Mouse (Mus musculus) embryonic facial prominence, embryonic 14.5 days (tissue): ENCODE data around the gene Ccdc42. TPM values are rescaled to one million over a fixed set of nuclear protein-coding genes. Genes with fewer than 3 reads are reported as not detected.

Source experiments
- ATAC-seq: fragments of 200-750 bp; cut with Nextera tagmentation; 2 replicates; pipeline ENCODE4 v1.8.0; 2017; ENCODE audit warnings: low read depth, moderate number of reproducible peaks, moderate TSS enrichment
- DNase-seq: peaks from one replicate; pipeline ENCODE4 v3.0.0-alpha.2; 2015; ENCODE audit warnings: low spot score
- H3K27ac ChIP-seq: fragments of 300-500 bp; sonication (generic); replicated peaks from 2 replicates; pipeline ENCODE4 v1.5.1; 2014; ENCODE audit warnings: low read depth, mild to moderate bottlenecking, low read length, moderate library complexity
- H3K27me3 ChIP-seq: fragments of 300-500 bp; sonication (generic); replicated peaks from 2 replicates; pipeline ENCODE4 v1.6.1; 2014; ENCODE audit warnings: low read length; ENCODE audit not compliant: control insufficient read depth, insufficient read depth
- H3K36me3 ChIP-seq: fragments of 300-500 bp; sonication (generic); 2 replicates; pipeline ENCODE4 v1.6.1; 2014; ENCODE audit warnings: low read length, mixed read lengths; ENCODE audit not compliant: control insufficient read depth, insufficient read depth
- H3K4me1 ChIP-seq: fragments of 300-500 bp; sonication (generic); 2 replicates; pipeline ENCODE4 v1.6.1; 2014; ENCODE audit warnings: antibody characterized with exemption, low read length; ENCODE audit not compliant: control insufficient read depth, insufficient read depth
- H3K4me2 ChIP-seq: fragments of 300-500 bp; sonication (generic); 2 replicates; pipeline ENCODE4 v1.6.1; 2014; ENCODE audit warnings: low read depth, mild to moderate bottlenecking, low read length, moderate library complexity, mixed read lengths
- H3K4me3 ChIP-seq: fragments of 300-500 bp; sonication (generic); 2 replicates; pipeline ENCODE4 v1.5.1; 2014; ENCODE audit warnings: low read depth, mild to moderate bottlenecking, low read length
- H3K9ac ChIP-seq: fragments of 300-500 bp; sonication (generic); 2 replicates; pipeline ENCODE4 v1.6.1; 2014; ENCODE audit warnings: low read depth, mild to moderate bottlenecking, low read length, moderate library complexity, mixed read lengths
- H3K9me3 ChIP-seq: fragments of 300-500 bp; sonication (generic); 2 replicates; pipeline ENCODE4 v1.6.1; 2016; ENCODE audit warnings: low read length; ENCODE audit not compliant: control insufficient read depth
- WGBS: fragments of 180-500 bp; shearing (Covaris S2); extraction: QIAGEN DNeasy Blood & Tissue Kit; methylation state at CpG from one replicate; pipeline ENCODE4 v1.1.7; 2014; 5-methylcytosine and 5-hydroxymethylcytosine counted together
- polyA plus RNA-seq: library from polyadenylated mRNA; unstranded; fragments of >200 nt; fragmentation: Nextera tagmentation; extraction: Ambion mirVana; gene quantifications from 2 replicates; pipeline ENCODE4 v1.2.1, GENCODE M21; 2014

Gene Ccdc42
- polyA plus RNA-seq, 1 experiment from 2014 or later = 0.64 TPM

DNA sequence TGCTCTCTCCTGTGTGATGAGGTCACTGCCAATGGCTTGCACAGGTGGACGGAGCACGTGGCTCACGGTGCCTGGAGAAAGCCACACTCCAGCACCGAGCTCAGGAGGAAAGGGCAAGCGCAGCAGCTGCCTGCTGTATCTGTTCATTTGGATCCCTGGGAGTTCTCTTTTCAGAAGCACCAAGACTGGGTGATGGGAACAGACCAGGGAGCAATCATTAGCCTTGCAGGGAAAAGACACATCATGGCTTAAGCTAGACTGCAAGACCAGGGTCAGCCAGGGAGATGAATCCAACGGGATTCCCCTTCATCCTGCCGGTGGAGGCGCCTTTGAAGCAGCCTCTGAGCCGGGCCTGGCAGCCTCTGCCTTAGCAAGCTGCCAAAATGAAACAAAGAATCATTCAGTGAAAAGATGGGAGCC, 7.3 kb upstream of the Ccdc42 start:
- Histone ChIP-seq H3K4me3 (no peak overlapping the region), H3K27ac (no peak overlapping the region), H3K36me3 (no peaks in the 10 kb centered on the region), H3K4me2 (0 out of 2 replicates have a peak overlapping the region, but pooled peaks have one; percentile 10), H3K27me3 (no peaks in the 10 kb centered on the region), H3K9ac (peak overlapping the region; percentile 30; the same call in 1 of the 2 replicates), H3K4me1 (peaks cover 15% of the 10 kb centered on the region), H3K9me3 (no peaks in the 10 kb centered on the region)
- ATAC-seq (no peak), DNase-seq (peak; percentile 67)
- 27% methylated on average over 9 of the region's 9 CpGs for WGBS

GRCm38 (mm10) chr11:68580566-68580965, 6.3 kb upstream of the Ccdc42 start:
- Histone ChIP-seq H3K9ac (no peak overlapping the region), H3K36me3 (no peaks in the 10 kb centered on the region), H3K4me3 (no peak overlapping the region), H3K4me1 (peaks cover 15% of the 10 kb centered on the region), H3K9me3 (no peaks in the 10 kb centered on the region), H3K27ac (no peak overlapping the region; the same call in 1 of the 2 replicates), H3K4me2 (no peak overlapping the region), H3K27me3 (no peaks in the 10 kb centered on the region)
- DNase-seq = peak; percentile 37
- 34% methylated on average over 5 of the region's 6 CpGs for WGBS
- ATAC-seq = no peak

- Histone ChIP-seq H3K4me3 (no peak overlapping the region), H3K27me3 (no peaks in the 10 kb centered on the region), H3K4me2 (no peak overlapping the region), H3K36me3 (no peaks in the 10 kb centered on the region), H3K9me3 (no peaks in the 10 kb centered on the region), H3K4me1 (peaks cover 15% of the 10 kb centered on the region), H3K9ac (no peak overlapping the region), H3K27ac (no peak overlapping the region)
- 74% methylated on average over 13 of the region's 13 CpGs for WGBS
- DNase-seq = peak; percentile 40
- no peak for ATAC-seq
Observed at GRCm38 (mm10) chr11:68583225-68583624, 3.6 kb upstream of the Ccdc42 start.

DNA sequence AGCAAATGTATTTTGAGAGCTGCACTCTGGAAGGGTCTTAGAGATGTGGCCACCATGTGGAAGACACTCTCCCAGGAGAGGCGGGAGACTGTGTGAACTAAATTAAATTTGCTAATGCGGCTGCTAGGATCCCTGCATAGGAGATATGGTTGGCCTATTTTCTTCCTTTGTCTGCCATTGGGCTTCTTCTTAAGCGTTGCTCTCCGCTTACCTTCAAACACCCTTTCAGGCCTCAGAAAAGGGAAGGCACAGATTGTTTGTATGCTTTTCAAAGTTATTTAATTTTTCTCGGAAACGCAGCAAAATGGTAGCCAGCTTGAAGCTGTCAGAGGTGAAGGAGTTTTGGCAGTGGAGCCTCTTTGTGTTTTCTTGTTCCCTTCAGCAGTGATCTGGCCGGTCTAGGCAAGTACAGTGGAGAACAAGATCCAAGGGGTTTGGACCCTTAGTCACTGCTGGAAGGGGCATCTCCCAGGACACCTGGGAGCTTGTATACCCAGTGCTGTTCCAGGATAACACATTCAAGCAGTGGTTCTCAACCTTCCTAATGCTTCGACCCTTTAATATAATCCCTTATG, 2.8 kb upstream of the Ccdc42 start:
- peaks cover 15% of the 10 kb centered on the region for H3K4me1 ChIP-seq
- no peaks in the 10 kb centered on the region for H3K36me3 ChIP-seq
- no peak overlapping the region for H3K4me2 ChIP-seq
- H3K4me3 ChIP-seq = no peak overlapping the region
- no peak for DNase-seq
- no peak overlapping the region for H3K9ac ChIP-seq
- no peaks in the 10 kb centered on the region for H3K27me3 ChIP-seq
- 67% methylated on average over 8 of the region's 8 CpGs for WGBS
- no peaks in the 10 kb centered on the region for H3K9me3 ChIP-seq
- no peak overlapping the region for H3K27ac ChIP-seq
- no peak for ATAC-seq

DNA sequence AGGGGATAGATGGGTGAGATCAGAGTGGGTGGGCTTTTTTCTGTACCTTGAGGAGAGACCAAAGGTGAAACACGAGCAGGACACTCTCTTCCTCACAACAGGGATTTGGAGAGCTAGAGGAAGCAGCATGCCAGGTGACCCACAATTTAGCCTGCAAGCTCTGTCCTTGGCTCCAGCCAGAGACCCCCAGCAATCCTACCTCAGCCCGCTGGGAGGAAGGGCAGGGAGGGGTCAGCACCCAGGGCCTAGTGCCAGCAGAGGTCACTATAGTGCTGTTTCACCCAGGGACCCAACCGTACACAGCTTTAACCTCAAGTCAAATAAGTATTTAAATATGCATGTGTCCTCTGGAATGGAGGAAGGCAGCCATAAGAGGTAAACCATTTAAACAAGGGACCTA, 931 bp upstream of the Ccdc42 start:
- Histone ChIP-seq H3K36me3 (no peaks in the 10 kb centered on the region), H3K27me3 (no peaks in the 10 kb centered on the region), H3K9me3 (no peaks in the 10 kb centered on the region), H3K4me1 (peaks cover 5% of the 10 kb centered on the region; the same call in 1 of the 2 replicates), H3K4me3 (no peak overlapping the region), H3K9ac (no peak overlapping the region), H3K27ac (no peak overlapping the region), H3K4me2 (no peak overlapping the region)
- no peak for DNase-seq
- 24% methylated on average over 3 of the region's 3 CpGs for WGBS
- ATAC-seq = no peak; the same call in 1 of the 2 replicates

GRCm38 (mm10) chr11:68589055-68589809, 2.4 kb downstream of the Ccdc42 start:
- no peak overlapping the region for H3K4me3 ChIP-seq
- H3K27ac ChIP-seq = no peak overlapping the region
- H3K4me1 ChIP-seq = peaks cover 4% of the 10 kb centered on the region; the same call in 1 of the 2 replicates
- DNase-seq (peak; percentile 83), ATAC-seq (no peak; the same call in 1 of the 2 replicates)
- no peaks in the 10 kb centered on the region for H3K27me3 ChIP-seq
- no peaks in the 10 kb centered on the region for H3K9me3 ChIP-seq
- H3K4me2 ChIP-seq = no peak overlapping the region
- no peaks in the 10 kb centered on the region for H3K36me3 ChIP-seq
- no peak overlapping the region for H3K9ac ChIP-seq
- WGBS = 70% methylated on average over 8 of the region's 8 CpGs

DNA sequence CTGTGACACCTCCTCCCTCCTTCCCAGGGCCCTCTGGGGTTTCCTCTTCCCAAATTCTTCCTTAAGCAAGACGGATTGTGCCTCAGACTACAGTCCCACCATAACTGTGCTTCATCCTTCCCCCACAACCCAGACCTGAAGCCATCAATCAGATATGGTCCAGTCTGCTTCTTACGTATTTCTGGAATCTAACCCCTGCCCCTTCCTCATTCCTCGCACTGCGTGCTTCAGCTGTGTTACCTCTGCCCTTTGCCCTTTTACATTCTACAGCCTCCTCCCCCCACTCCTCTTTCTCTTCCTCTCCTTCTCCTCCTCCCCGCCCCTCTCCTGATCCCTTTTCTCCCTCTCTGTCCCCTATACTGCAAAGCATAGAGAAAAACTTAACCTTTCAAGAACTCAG, 4.9 kb downstream of the Ccdc42 start:
- H3K4me1 ChIP-seq = peaks cover 4% of the 10 kb centered on the region; the same call in 1 of the 2 replicates
- no peak overlapping the region for H3K9ac ChIP-seq
- no peak overlapping the region for H3K27ac ChIP-seq
- no peaks in the 10 kb centered on the region for H3K36me3 ChIP-seq
- no peak overlapping the region for H3K4me3 ChIP-seq
- no peak overlapping the region for H3K4me2 ChIP-seq
- DNase-seq (no peak), ATAC-seq (no peak)
- H3K27me3 ChIP-seq = no peaks in the 10 kb centered on the region
- 25% methylated on average over 5 of the region's 5 CpGs for WGBS
- no peaks in the 10 kb centered on the region for H3K9me3 ChIP-seq

- Histone ChIP-seq H3K4me3 (no peak overlapping the region), H3K27me3 (no peaks in the 10 kb centered on the region), H3K9ac (no peak overlapping the region), H3K36me3 (no peaks in the 10 kb centered on the region), H3K4me2 (no peak overlapping the region), H3K9me3 (no peaks in the 10 kb centered on the region), H3K4me1 (peaks cover 4% of the 10 kb centered on the region; the same call in 1 of the 2 replicates), H3K27ac (no peak overlapping the region)
- ATAC-seq = no peak
- WGBS = 51% methylated on average over 3 of the region's 3 CpGs
- DNase-seq = no peak
Observed at GRCm38 (mm10) chr11:68593247-68593646, 6.4 kb downstream of the Ccdc42 start.
